Mouse (Mus musculus): Measurements from ENCODE around the gene Dmrtc1c2.
"Not testable (repeated sequence)": the region's sequence is repeated elsewhere in the genome, so short reads cannot be mapped to it uniquely, and the experiment has no call there.

Gene Dmrtc1c2

GRCm38 (mm10) chrX:102854516-102854915 is at the start of gene Dmrtc1c2:
Gene Dmrtc1c2 (minus strand): TSS chrX:102854616.
- DNase-seq = not testable (repeated sequence)

- DNase-seq = no peak
These were observed 13.5 kb upstream of the Dmrtc1c2 start, which contains the start of gene 1700031F05Rik for GRCm38 (mm10) chrX:102867871-102868270. Gene 1700031F05Rik (minus strand): TSS chrX:102867971.

GRCm38 (mm10) chrX:102812311-102812710 is 42.1 kb downstream of the Dmrtc1c2 start:
- DNase-seq = no peak

- not testable (repeated sequence) for DNase-seq
These were observed 51.8 kb downstream of the Dmrtc1c2 start, which contains the start of gene Dmrtc1c1 for GRCm38 (mm10) chrX:102802663-102803062. Gene Dmrtc1c1 (plus strand): TSS chrX:102802963.
